Mouse (Mus musculus) liver, embryonic 15.5 days (tissue): ENCODE data around the gene Rab44. TPM values are rescaled to one million over a fixed set of nuclear protein-coding genes. Genes with fewer than 3 reads are reported as not detected.
A peak's percentile ranks its signal among the peaks of the same experiment; 100 is the strongest.

Source experiments
- ATAC-seq: fragments of 200-750 bp; cut with Nextera tagmentation; 2 replicates; pipeline ENCODE4 v1.8.0; 2017; ENCODE audit warnings: moderate number of reproducible peaks, mild to moderate bottlenecking, moderate library complexity; ENCODE audit not compliant: insufficient read depth
- H3K27ac ChIP-seq: fragments of 300-500 bp; sonication (generic); replicated peaks from 2 replicates; pipeline ENCODE4 v1.5.1; 2015; ENCODE audit warnings: mild to moderate bottlenecking, inconsistent platforms
- H3K27me3 ChIP-seq: fragments of 300-500 bp; sonication (generic); 2 replicates; pipeline ENCODE4 v1.6.1; 2015; ENCODE audit warnings: mild to moderate bottlenecking, inconsistent platforms
- H3K36me3 ChIP-seq: fragments of 300-500 bp; sonication (generic); replicated peaks from 2 replicates; pipeline ENCODE4 v1.6.1; 2015; ENCODE audit warnings: moderate library complexity, mild to moderate bottlenecking, inconsistent platforms
- H3K4me1 ChIP-seq: fragments of 300-500 bp; sonication (generic); replicated peaks from 2 replicates; pipeline ENCODE4 v1.6.1; 2015; ENCODE audit warnings: inconsistent platforms
- H3K4me2 ChIP-seq: fragments of 300-500 bp; sonication (generic); 2 replicates; pipeline ENCODE4 v1.6.1; 2015; ENCODE audit warnings: moderate library complexity, mild to moderate bottlenecking, inconsistent platforms
- H3K4me3 ChIP-seq: fragments of 300-500 bp; sonication (generic); replicated peaks from 2 replicates; pipeline ENCODE4 v1.5.1; 2015; ENCODE audit warnings: mild to moderate bottlenecking, inconsistent platforms
- H3K9ac ChIP-seq: fragments of 300-500 bp; sonication (generic); 2 replicates; pipeline ENCODE4 v1.6.1; 2015; ENCODE audit warnings: moderate library complexity, mild to moderate bottlenecking, inconsistent platforms
- H3K9me3 ChIP-seq: fragments of 300-500 bp; sonication (generic); replicated peaks from 2 replicates; pipeline ENCODE4 v1.6.1; 2016; ENCODE audit warnings: inconsistent platforms
- WGBS: fragments of 180-500 bp; shearing (Covaris S2); methylation state at CpG from one replicate; pipeline ENCODE4 v1.1.7; 2015; ENCODE audit warnings: mixed read lengths; ENCODE audit not compliant: insufficient replicate concordance; 5-methylcytosine and 5-hydroxymethylcytosine counted together
- polyA plus RNA-seq: library from polyadenylated mRNA; unstranded; fragments of >200 nt; fragmentation: Nextera tagmentation; extraction: Ambion mirVana; gene quantifications from 2 replicates; pipeline ENCODE4 v1.2.1, GENCODE M21; 2015

Gene Rab44
- polyA plus RNA-seq, 1 experiment from 2014 or later = 7.8 TPM

GRCm38 (mm10) chr17:29077786-29078509 lies 36.0 kb upstream of the Rab44 start:
- Histone ChIP-seq H3K4me1 (peaks cover 30% of the 10 kb centered on the region), H3K27ac (no peak overlapping the region), H3K4me2 (peak overlapping the region; percentile 59), H3K9me3 (no peaks in the 10 kb centered on the region), H3K4me3 (peak overlapping the region; percentile 33), H3K27me3 (peaks cover 63% of the 10 kb centered on the region), H3K36me3 (no peaks in the 10 kb centered on the region), H3K9ac (no peak overlapping the region)
- no peak for ATAC-seq
- 9% methylated on average over 14 of the region's 14 CpGs for WGBS

- Histone ChIP-seq H3K4me1 (peaks cover 27% of the 10 kb centered on the region), H3K27me3 (peaks cover 60% of the 10 kb centered on the region), H3K4me3 (peak overlapping the region; percentile 33), H3K9me3 (no peaks in the 10 kb centered on the region), H3K4me2 (peak overlapping the region; percentile 59), H3K27ac (no peak overlapping the region), H3K9ac (no peak overlapping the region), H3K36me3 (no peaks in the 10 kb centered on the region)
- no peak for ATAC-seq
- WGBS = 3% methylated on average over 25 of the region's 25 CpGs
Measured at GRCm38 (mm10) chr17:29078519-29079383, 35.2 kb upstream of the Rab44 start.

- Histone ChIP-seq H3K27ac (no peak overlapping the region), H3K36me3 (no peaks in the 10 kb centered on the region), H3K4me1 (peaks cover 27% of the 10 kb centered on the region), H3K9ac (no peak overlapping the region), H3K4me2 (peak overlapping the region; percentile 49), H3K4me3 (no peak overlapping the region), H3K9me3 (no peaks in the 10 kb centered on the region), H3K27me3 (peaks cover 58% of the 10 kb centered on the region)
- WGBS = 9% methylated on average over 23 of the region's 23 CpGs
- no peak for ATAC-seq
Measured at GRCm38 (mm10) chr17:29080758-29081617, 33.0 kb upstream of the Rab44 start.

GRCm38 (mm10) chr17:29081618-29082381 lies 32.1 kb upstream of the Rab44 start:
- Histone ChIP-seq H3K27me3 (peaks cover 54% of the 10 kb centered on the region), H3K9ac (no peak overlapping the region), H3K4me1 (peaks cover 27% of the 10 kb centered on the region), H3K9me3 (no peaks in the 10 kb centered on the region), H3K27ac (no peak overlapping the region), H3K36me3 (no peaks in the 10 kb centered on the region), H3K4me3 (peak overlapping the region; percentile 14; the same call in 1 of the 2 replicates), H3K4me2 (peak overlapping the region; percentile 49)
- WGBS = 9% methylated on average over 21 of the region's 21 CpGs
- ATAC-seq = no peak

- H3K9me3 ChIP-seq = no peaks in the 10 kb centered on the region
- H3K36me3 ChIP-seq = no peaks in the 10 kb centered on the region
- H3K27me3 ChIP-seq = peaks cover 39% of the 10 kb centered on the region
- H3K4me2 ChIP-seq = no peak overlapping the region
- no peak overlapping the region for H3K4me3 ChIP-seq
- no peak overlapping the region for H3K9ac ChIP-seq
- ATAC-seq = no peak
- H3K27ac ChIP-seq = no peak overlapping the region
- H3K4me1 ChIP-seq = peaks cover 22% of the 10 kb centered on the region
- WGBS = 80% methylated on average over 8 of the region's 8 CpGs
Measured at GRCm38 (mm10) chr17:29083586-29083985, 30.4 kb upstream of the Rab44 start.

GRCm38 (mm10) chr17:29084656-29085055 lies 29.3 kb upstream of the Rab44 start:
- WGBS = 79% methylated on average over 7 of the region's 7 CpGs
- Histone ChIP-seq H3K9ac (no peak overlapping the region), H3K27me3 (peaks cover 28% of the 10 kb centered on the region), H3K9me3 (no peaks in the 10 kb centered on the region), H3K27ac (no peak overlapping the region), H3K36me3 (no peaks in the 10 kb centered on the region), H3K4me3 (no peak overlapping the region), H3K4me1 (peaks cover 17% of the 10 kb centered on the region), H3K4me2 (no peak overlapping the region)
- no peak for ATAC-seq

GRCm38 (mm10) chr17:29085266-29085665 lies 28.7 kb upstream of the Rab44 start:
- Histone ChIP-seq H3K27ac (no peak overlapping the region), H3K4me2 (no peak overlapping the region), H3K9me3 (no peaks in the 10 kb centered on the region), H3K4me3 (no peak overlapping the region), H3K4me1 (peaks cover 17% of the 10 kb centered on the region), H3K9ac (no peak overlapping the region), H3K27me3 (peaks cover 22% of the 10 kb centered on the region), H3K36me3 (no peaks in the 10 kb centered on the region)
- no peak for ATAC-seq
- 70% methylated on average over 10 of the region's 10 CpGs for WGBS

- H3K4me3 ChIP-seq = no peak overlapping the region
- no peak overlapping the region for H3K27ac ChIP-seq
- H3K4me2 ChIP-seq = no peak overlapping the region
- H3K9ac ChIP-seq = no peak overlapping the region
- WGBS = 64% methylated on average over 4 of the region's 4 CpGs
- H3K4me1 ChIP-seq = peaks cover 5% of the 10 kb centered on the region
- H3K27me3 ChIP-seq = peaks cover 18% of the 10 kb centered on the region
- no peaks in the 10 kb centered on the region for H3K9me3 ChIP-seq
- H3K36me3 ChIP-seq = no peaks in the 10 kb centered on the region
- ATAC-seq = no peak
Measured at GRCm38 (mm10) chr17:29086916-29087315, 27.0 kb upstream of the Rab44 start.

GRCm38 (mm10) chr17:29090776-29091175 lies 23.2 kb upstream of the Rab44 start, which contains the start of gene Cdkn1a:
Gene Cdkn1a (plus strand): TSS chr17:29090976.
- Histone ChIP-seq H3K4me3 (no peak within 1 kb of the TSS), H3K4me2 (no peak within 1 kb of the TSS), H3K36me3 (no peaks in the 10 kb centered on the region), H3K4me1 (peaks cover 25% of the 10 kb centered on the region), H3K9ac (no peak within 1 kb of the TSS), H3K27ac (no peak within 1 kb of the TSS), H3K27me3 (peaks cover 51% of the 10 kb centered on the region), H3K9me3 (no peaks in the 10 kb centered on the region)
- 58% methylated on average over 3 of the region's 3 CpGs for WGBS
- ATAC-seq = no peak

GRCm38 (mm10) chr17:29091348-29091944 lies 22.5 kb upstream of the Rab44 start:
- Histone ChIP-seq H3K27me3 (peaks cover 53% of the 10 kb centered on the region), H3K9me3 (no peaks in the 10 kb centered on the region), H3K4me3 (no peak overlapping the region), H3K9ac (no peak overlapping the region), H3K4me1 (peaks cover 27% of the 10 kb centered on the region), H3K27ac (no peak overlapping the region), H3K4me2 (no peak overlapping the region), H3K36me3 (no peaks in the 10 kb centered on the region)
- WGBS = 44% methylated on average over 6 of the region's 6 CpGs
- no peak for ATAC-seq
